Mouse (Mus musculus): Measurements from ENCODE around the gene Noc2l.

Noc2l gene

DNA sequence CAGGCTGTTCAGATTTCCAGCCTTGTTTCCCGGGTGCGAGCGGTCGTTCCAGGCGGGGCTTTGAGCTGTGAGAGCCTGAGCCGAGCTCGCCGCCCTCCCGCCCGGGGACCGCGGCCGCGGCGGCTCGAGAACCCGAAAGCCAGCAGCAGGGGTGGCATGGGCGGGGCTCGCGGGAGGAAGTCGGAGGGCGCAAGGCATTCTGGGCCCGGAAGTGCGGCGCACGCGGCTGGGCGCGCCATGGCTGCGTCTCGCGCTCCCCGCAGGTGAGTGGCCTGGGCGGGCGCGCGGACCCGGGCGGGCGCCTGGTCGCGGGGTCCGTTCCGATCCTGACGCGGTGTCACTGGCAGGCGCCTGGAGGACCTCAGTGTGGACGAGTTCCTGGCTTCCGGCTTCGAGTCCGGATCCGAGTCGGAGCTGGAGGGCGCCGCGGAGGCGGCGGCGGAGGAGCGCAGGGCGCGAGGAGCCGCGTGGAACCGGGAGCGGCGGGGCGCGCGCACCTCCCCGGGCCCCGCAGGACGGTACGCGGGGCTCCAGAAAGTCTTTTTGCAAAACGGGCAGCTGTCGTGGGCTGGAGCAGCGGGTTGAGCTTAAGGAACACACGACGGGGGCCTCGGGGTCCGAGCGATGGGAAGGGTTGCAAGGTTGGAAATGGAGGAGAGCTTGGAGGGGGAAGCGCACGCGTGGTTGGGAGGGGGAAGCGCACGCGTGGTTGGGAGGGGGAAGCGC lies at the start of gene Noc2l:
Noc2l (plus strand) TSS at position 203 of the 726 bp plus-strand sequence.
- DNase-seq = peak; percentile 79 to 91

DNA sequence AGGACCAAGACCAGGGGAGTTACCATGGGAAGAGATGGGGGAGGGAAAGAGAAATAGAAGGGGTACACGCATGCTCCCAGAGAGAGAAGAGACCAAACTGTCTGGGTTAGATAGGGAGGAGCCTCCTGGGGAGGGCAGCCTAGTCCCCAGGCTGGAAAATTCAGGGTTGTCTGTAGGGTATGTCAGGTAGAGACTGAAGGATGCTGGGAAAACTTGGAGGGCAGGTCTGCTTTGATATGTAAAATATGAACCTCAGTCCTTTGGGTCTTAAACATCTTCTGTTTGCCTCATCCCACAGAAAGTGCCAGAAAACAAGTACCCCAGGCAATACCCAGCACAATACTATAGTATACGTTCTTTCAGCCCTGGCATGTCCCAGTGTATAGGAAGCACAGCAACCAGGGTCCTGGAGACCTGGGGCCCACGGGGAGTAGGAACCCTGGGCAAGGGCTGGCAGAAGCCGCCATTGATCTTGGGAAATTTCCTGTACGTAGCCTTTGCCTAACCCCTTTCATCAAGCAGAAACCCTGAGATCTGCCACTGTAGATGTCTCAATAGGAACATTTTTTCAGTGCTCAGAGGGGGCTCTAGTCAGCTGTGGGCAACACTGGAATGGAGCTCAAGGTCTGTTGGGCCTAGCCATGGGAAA lies 47.5 kb upstream of the Noc2l start:
- no peak for DNase-seq

GRCm38 (mm10) chr4:156188811-156189323 lies 46.9 kb upstream of the Noc2l start:
- no peak for DNase-seq

DNA sequence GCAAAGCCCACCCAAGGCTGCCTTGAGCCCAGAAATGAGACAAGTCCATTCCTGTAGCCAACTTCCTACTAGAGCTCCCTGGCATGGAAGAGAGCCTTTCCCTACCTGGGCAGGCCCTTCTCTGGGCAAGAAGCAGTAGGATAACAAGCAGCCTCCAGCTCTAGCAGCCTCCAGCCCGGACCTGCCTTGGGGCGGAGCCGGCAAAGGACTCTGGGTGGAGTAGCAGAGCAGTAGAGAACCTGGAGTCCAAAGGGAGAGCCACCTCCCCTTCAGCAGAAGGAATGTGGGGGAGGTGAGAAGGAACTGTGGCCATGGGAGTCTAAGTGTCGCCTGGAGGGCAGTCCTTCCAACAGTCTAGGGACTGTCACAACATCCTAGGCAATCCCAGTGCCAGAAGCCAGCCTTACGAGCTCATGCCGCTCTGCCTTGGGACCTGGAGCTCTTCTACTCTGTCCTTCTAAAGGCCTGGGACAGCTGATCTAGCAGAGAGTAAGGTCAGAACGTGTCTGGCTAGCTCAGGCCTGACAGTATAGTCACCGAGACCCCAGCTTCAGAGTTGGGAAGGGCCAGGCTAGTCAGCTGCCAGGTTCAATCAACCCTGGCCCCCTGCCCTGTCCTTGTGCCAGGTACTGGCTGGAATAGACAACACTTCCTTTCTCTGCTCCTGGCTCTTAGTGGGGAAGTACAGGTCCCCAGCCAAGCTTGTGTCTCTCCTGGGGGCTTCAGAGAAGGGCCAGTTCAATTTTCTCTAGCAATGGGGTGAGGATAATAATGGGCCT lies 43.2 kb upstream of the Noc2l start:
- no peak for DNase-seq

- no peak for DNase-seq
Measured at GRCm38 (mm10) chr4:156193200-156193590, 42.6 kb upstream of the Noc2l start.

- no peak for DNase-seq
Measured at GRCm38 (mm10) chr4:156193906-156194305, 41.9 kb upstream of the Noc2l start.

DNA sequence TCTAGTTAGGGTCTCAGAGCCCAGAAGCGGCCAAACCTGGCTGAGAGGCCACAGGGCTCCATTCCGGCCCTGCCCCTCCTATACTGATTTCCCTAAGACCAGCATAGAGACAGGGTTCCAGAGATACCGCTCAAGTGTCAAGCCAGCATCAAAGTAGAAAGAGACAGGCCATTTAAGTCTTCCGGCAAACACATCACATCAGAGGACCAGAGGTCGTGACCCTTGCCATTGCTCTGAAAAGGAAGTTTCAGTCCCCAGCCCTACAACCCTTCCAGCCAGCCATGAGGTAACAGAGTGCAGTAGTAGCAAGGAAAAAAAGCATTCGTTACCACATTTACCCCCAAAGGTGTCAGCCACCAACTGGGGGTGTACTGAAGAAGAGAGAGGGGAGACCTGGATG lies 41.5 kb upstream of the Noc2l start:
- DNase-seq = no peak

DNA sequence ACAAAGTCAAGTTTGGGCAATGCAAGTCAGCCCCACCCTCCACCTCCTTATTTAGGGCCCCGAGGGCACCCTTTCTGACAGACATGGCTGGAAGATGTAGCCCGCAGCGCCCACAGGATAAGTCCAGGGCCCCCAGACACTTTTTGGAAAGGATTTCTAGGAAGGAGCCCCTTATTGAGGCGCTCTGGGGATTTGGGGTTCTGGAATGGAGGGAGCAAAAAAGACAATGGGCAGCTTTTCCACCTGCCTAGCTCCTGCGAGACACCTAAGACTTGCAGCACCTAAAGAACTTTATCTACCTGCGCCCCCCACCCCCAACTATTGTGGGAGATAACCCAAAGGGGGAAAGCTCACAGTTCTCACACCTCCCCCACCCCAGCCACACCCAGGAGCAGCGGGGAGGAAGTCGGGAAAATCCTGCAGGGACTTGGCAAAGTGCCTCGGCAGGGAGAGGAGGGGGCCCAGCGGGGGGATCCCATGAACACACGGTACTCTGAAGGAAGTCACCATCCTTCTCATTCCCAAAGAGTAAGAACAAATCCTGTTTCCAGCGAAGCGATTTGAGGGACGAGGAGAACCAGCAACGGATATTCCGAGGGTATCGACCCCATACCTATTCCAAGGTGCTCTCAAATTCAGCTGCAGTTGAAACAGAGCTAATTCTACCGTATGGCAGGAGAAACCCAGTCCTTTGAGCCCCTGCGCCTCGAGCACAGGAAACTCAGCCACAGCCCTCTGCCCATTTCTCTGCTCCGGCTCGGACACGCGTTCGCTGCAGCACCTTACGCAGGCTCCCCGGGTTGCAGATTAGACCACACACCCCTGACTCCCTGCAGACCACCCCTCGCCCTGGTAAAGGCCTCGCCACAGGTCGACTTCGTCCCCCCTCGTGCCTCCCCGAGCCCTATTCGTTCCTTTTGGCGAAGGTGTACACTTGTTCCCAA lies 39.6 kb upstream of the Noc2l start:
- no peak for DNase-seq

DNA sequence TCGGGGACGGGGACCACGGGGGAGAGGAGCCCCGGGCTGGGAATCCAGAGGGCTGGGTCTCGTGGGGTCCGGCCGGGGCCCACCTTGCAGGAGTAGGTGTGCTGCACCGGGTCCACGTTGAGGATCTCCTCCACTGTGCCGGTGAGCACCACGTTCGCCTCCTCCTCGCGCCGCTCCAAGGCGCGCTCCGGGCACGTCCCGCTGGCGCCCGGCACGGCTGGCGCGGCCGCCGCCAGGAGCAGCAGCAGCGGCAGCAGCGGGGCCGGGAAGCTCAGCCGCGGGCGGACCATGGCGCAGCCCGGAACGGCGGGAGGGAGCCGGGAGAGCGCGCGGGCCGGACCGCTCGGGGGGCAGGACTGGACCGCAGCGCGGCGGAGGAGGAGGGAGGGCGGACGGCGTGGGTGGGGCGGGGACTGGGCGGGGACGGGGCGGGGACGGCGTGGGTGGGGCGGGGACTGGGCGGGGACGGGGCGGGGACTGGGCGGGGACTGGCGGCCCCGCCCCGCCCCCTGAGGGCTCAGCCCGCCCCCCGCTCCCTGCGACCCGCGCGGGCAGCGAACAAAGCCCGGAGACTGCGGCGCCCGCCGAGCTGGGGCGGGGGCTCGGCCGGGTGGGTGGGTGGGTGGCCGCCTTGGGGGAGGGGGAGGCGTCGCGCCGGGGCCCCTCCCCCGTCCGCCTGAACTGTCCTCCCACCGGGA lies 38.5 kb upstream of the Noc2l start, which contains the start of gene Agrn:
Agrn (minus strand) TSS at position 358 of the 698 bp plus-strand sequence.
- peak; percentile 57 to 63 for DNase-seq

GRCm38 (mm10) chr4:156197829-156198205 lies 38.0 kb upstream of the Noc2l start:
- peak; percentile 68 to 75 for DNase-seq

GRCm38 (mm10) chr4:156200623-156201475 lies 35.0 kb upstream of the Noc2l start, which contains the start of gene Isg15:
TSS of gene Isg15 (minus strand) at chr4:156200818.
- DNase-seq = no peak

DNA sequence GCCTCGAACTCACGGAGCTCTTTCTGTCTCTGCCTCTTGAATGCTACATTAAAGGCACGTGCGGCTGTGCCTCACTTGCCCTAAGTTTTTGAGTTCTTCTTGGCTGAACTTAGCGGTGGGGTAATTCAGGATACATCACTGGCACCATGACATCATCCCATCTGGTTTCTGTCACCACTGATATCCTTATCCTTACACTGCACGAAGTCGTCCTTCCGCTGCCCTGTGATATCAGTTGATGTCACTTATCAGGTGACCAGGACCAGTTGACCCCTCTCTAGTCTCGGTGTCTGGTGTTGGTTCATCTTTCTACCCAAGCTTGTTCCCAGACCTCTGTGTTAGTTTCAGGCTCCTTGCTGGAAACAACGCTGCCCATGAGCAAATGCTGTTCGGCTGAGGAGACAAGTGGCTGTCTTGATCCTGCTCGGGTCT lies 33.3 kb upstream of the Noc2l start:
- no peak for DNase-seq

GRCm38 (mm10) chr4:156203001-156203412 lies 32.8 kb upstream of the Noc2l start, which contains the start of gene AW011738:
TSS of gene AW011738 (plus strand) at chr4:156203304.
- DNase-seq = peak; percentile 68 to 72

GRCm38 (mm10) chr4:156203413-156204131 lies 32.2 kb upstream of the Noc2l start:
- no peak for DNase-seq

DNA sequence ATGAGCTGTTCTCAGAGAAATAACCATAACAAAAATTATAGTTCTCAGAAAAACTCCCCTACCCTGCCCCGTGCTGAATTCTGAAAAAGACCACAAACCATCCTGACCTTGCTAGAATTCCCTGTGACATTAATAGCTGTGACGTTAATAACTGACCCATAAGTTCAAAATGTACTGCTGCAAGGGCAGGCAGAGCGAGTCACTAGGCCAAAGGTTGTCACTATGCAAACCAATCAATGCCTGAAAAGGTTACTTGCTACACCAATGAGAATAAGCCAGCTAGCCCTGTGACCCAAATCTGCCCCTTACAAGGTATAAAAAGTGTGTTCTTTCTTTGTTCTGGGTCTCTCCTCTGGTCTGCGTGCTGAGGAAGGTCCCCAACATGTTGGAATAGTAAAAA lies 26.9 kb upstream of the Noc2l start:
- no peak for DNase-seq

DNA sequence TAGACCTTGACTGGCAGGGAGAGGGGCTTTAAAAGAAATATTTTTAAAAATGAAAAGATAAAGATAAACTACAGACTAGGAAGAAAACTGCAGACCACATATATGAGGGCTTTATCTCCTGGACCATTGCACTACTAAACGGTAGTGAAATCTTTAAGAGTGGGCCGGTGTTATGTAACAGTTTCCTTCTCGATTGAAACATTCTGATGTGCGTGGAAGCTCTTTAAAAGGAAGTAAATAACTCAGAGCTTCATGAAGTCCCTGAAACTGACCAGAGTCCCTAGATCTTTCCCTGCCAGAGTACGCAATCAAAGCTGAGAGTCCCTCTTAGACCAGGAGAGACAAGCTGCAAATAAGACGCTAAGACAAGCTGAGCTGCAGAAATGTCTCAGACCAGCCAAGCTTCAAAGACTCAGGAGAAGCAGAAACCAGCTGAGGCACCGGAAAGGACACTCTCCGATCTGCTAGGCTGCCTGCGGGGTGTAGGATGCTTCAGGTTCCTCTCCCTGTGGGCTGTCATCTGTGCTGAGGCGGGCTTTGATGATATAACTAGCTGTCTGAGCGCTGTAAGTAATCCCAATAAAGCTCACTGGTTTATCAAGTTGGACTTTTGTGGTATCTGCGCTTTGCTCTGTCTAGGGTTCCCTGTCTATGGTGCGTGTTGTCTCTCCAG lies 25.7 kb upstream of the Noc2l start:
- DNase-seq = no peak

DNA sequence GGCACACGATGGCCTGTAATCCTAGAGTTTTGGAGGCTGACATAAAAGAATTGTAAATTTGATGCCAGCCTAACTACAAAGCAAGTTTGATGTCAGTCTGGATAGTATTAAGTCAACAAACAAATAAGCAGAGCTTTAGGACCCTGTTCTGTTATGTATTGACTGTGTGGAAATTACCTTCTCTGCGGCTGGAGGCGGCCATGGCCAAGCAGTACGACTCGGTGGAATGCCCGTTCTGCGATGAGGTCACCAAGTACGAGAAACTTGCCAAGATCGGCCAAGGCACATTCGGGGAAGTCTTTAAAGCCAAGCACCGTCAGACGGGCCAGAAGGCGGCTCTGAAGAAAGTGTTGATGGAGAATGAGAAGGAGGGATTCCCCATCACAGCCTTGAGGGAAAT lies 22.7 kb upstream of the Noc2l start:
- no peak for DNase-seq

GRCm38 (mm10) chr4:156215649-156216048 lies 20.2 kb upstream of the Noc2l start, which contains the start of gene Perm1:
TSS of gene Perm1 (plus strand) at chr4:156215868.
- no peak for DNase-seq

DNA sequence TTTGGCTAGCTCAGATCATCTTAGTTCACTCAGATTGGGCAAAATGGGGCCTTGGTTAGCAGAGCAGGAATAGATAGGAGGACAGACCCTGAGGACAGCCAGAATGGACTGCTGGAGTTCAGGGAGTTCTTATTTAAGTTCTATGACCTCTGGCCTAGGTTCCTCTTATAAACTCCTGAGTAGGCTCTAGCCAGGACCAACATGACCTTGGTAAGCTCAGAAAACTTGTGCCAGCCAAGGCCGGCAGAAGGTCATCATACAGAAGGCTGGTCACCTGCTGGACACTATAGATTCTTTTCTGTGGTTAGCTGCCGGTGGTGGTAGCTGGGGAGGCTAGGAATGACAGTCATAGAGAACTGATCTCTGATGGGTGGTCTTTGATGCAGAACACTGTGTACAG lies 19.6 kb upstream of the Noc2l start:
- DNase-seq = no peak

Measured in spleen, adult 18-20 months (tissue).